Mouse (Mus musculus) intestine, embryonic 16.5 days (tissue): ENCODE measurements at regions not wholly inside any gene's neighbourhood (a gene's known extent, or its start where the extent isn't known, plus 50 kb on each side); places are given as distances from the start of the nearest gene placed in this dataset.

Source experiments
- ATAC-seq: fragments of 200-750 bp; cut with Nextera tagmentation; 2 replicates; pipeline ENCODE4 v1.8.0; 2017; ENCODE audit warnings: moderate TSS enrichment, moderate library complexity
- H3K27ac ChIP-seq: fragments of 300-500 bp; sonication (generic); 2 replicates; pipeline ENCODE4 v1.5.1; 2014; ENCODE audit warnings: mild to moderate bottlenecking, low read length
- H3K27me3 ChIP-seq: fragments of 300-500 bp; sonication (generic); replicated peaks from 2 replicates; pipeline ENCODE4 v1.6.1; 2014; ENCODE audit warnings: low read length, control low read depth, mixed read lengths; ENCODE audit not compliant: control insufficient read depth, insufficient read depth
- H3K36me3 ChIP-seq: fragments of 300-500 bp; sonication (generic); 2 replicates; pipeline ENCODE4 v1.6.1; 2014; ENCODE audit warnings: low read length, control low read depth; ENCODE audit not compliant: control insufficient read depth, insufficient read depth
- H3K4me1 ChIP-seq: fragments of 300-500 bp; sonication (generic); 2 replicates; pipeline ENCODE4 v1.6.1; 2014; ENCODE audit warnings: low read length, control low read depth, mixed read lengths; ENCODE audit not compliant: control insufficient read depth, insufficient read depth
- H3K4me2 ChIP-seq: fragments of 300-500 bp; sonication (generic); 2 replicates; pipeline ENCODE4 v1.6.1; 2014; ENCODE audit warnings: low read depth, low read length, control low read depth
- H3K4me3 ChIP-seq: fragments of 300-500 bp; sonication (generic); 2 replicates; pipeline ENCODE4 v1.5.1; 2014; ENCODE audit warnings: mild to moderate bottlenecking, low read length
- H3K9ac ChIP-seq: fragments of 300-500 bp; sonication (generic); 2 replicates; pipeline ENCODE4 v1.6.1; 2014; ENCODE audit warnings: low read depth, low read length
- H3K9me3 ChIP-seq: fragments of 300-500 bp; sonication (generic); 2 replicates; pipeline ENCODE4 v1.6.1; 2016; ENCODE audit warnings: low read length, control low read depth; ENCODE audit not compliant: control insufficient read depth
- WGBS: fragments of 180-500 bp; shearing (Covaris S2); extraction: QIAGEN DNeasy Blood & Tissue Kit; methylation state at CpG from one replicate; pipeline ENCODE4 v1.1.7; 2014; 5-methylcytosine and 5-hydroxymethylcytosine counted together

GRCm38 (mm10) chr1:45041815-45042214 lies 269.5 kb upstream of the Col3a1 start:
- ATAC-seq: no peak
- Histone ChIP-seq H3K4me3 (no peak overlapping the region), H3K9ac (no peak overlapping the region), H3K4me2 (no peak overlapping the region), H3K4me1 (no peaks in the 10 kb centered on the region), H3K27me3 (no peaks in the 10 kb centered on the region), H3K27ac (no peak overlapping the region), H3K36me3 (no peaks in the 10 kb centered on the region), H3K9me3 (no peaks in the 10 kb centered on the region)

DNA sequence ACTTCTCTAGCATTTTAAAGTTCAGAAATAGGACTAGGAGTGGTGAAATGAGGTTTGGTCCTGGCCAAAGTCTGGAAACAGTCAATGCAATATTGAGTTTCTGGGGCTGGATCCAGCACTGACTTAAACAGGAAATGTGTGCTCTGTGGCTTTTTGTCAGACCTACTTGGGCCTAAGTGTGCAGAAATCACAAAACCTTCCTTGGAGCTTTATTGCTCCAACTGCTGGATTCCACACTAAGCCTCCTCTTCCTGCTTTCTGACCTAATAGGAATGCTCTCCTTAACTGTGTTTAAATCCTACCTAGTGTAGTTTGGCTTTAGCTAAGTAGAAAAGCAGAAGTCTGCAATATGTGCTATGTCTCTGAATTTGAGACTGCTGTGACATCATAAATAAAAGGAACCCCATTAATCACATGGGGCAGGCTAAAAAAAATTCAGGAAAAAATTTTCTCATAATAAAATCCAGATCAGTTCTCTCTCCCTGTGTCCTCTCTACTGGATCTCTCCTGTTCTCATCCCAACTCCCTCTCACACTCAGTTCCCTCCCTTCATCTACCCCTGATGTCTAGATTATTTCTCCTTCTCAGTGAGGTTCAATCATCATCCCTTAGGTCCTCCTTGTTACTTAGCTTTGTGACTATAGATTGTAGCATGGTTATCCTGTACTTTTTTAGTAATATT lies 268.0 kb upstream of the Col3a1 start:
- Histone ChIP-seq H3K4me1 (no peaks in the 10 kb centered on the region), H3K4me3 (no peak overlapping the region), H3K27me3 (no peaks in the 10 kb centered on the region), H3K36me3 (no peaks in the 10 kb centered on the region), H3K4me2 (no peak overlapping the region), H3K9ac (no peak overlapping the region), H3K9me3 (no peaks in the 10 kb centered on the region), H3K27ac (no peak overlapping the region)
- peak; percentile 64 for ATAC-seq

DNA sequence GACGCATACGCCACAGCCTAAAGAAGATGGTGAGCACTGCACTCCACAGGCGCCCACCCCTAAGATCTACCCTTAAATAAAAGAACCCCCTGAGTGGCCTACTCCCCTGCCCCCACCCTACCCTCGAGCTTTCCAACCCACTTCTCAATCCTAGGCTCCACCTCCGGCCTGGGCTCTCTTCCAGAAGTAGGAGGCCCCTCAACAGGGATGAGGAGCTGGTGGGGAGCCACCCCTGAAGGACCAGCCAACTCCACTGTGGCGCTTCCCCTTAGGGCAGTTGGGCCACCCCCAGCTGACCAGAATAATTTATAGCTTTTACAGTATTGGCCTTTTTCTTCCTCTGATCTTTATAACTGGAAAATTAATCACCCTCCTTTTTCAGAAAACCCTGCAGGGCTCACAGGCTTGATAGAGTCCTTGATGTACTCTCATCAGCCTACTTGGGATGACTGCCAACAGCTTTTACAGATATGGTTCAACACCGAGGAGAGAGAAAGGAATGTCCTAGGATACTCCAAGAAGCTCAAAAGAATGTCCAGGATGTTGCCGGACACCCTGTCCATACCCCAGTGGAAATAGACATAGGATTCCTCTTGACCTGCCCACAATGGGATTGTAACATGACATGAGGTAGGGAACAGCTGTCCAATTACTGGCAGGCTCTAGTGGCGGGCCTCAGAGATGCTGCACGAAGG lies 220.3 kb upstream of the Col3a1 start:
- 79% methylated on average over 10 of the region's 10 CpGs for WGBS
- Histone ChIP-seq H3K9ac (no peak overlapping the region), H3K36me3 (no peaks in the 10 kb centered on the region), H3K4me1 (no peaks in the 10 kb centered on the region), H3K27me3 (no peaks in the 10 kb centered on the region), H3K4me2 (no peak overlapping the region), H3K4me3 (no peak overlapping the region), H3K27ac (no peak overlapping the region), H3K9me3 (no peaks in the 10 kb centered on the region)
- ATAC-seq: no peak

- no peaks in the 10 kb centered on the region for H3K4me1 ChIP-seq
- H3K4me2 ChIP-seq: no peak overlapping the region
- H3K27me3 ChIP-seq: no peaks in the 10 kb centered on the region
- H3K27ac ChIP-seq: no peak overlapping the region
- no peak for ATAC-seq
- H3K9me3 ChIP-seq: no peaks in the 10 kb centered on the region
- H3K4me3 ChIP-seq: no peak overlapping the region
- no peak overlapping the region for H3K9ac ChIP-seq
- no peaks in the 10 kb centered on the region for H3K36me3 ChIP-seq
Measured at GRCm38 (mm10) chr1:45100966-45101365, 210.4 kb upstream of the Col3a1 start.

DNA sequence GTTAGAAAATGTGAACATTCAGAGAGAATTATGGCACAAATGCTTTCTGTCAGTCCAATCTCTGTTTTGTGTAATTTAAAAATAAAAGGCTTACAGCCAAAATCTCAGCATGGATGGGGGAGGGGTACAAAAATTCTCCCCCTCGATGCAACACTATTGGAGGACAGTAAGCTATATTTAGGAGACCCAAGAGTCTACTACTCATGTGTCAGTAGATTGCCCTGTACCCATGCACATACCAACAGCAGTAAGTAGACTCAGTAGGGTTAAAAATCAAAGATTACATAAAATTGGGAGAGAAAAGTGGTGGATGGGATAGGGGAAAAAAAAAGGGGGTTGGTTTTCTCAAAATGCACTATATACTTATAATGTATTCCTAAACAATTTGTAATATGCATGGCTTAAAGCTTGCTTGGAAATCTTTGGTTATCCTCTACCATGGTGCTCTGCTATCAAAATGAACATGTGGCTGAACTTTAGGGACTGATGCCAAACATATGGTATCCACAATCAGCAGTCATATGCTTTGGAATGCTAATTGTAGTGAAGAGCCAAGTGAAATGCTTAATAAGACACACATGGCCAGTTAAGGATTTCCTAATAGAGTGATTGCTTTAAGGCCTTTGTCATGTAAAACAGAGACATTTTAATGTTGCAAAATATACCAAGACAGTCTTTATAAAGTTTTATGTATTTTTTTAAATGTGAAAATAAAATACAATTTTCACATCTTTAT lies 194.8 kb upstream of the Col3a1 start:
- H3K4me3 ChIP-seq: no peak overlapping the region
- no peak overlapping the region for H3K9ac ChIP-seq
- no peaks in the 10 kb centered on the region for H3K27me3 ChIP-seq
- 59% methylated on average over 1 of the region's 1 CpGs for WGBS
- H3K4me2 ChIP-seq: no peak overlapping the region
- ATAC-seq: peak; percentile 38; the same call in 1 of the 2 replicates
- no peak overlapping the region for H3K27ac ChIP-seq
- H3K36me3 ChIP-seq: no peaks in the 10 kb centered on the region
- H3K4me1 ChIP-seq: no peaks in the 10 kb centered on the region
- H3K9me3 ChIP-seq: no peaks in the 10 kb centered on the region

GRCm38 (mm10) chr1:45135152-45135714 lies 176.1 kb upstream of the Col3a1 start:
- 36% methylated on average over 6 of the region's 7 CpGs for WGBS
- Histone ChIP-seq H3K9ac (no peak overlapping the region), H3K4me3 (no peak overlapping the region), H3K27me3 (no peaks in the 10 kb centered on the region), H3K4me2 (no peak overlapping the region), H3K9me3 (no peaks in the 10 kb centered on the region), H3K4me1 (no peaks in the 10 kb centered on the region; the same call in 1 of the 2 replicates), H3K27ac (no peak overlapping the region), H3K36me3 (no peaks in the 10 kb centered on the region)
- ATAC-seq: peak; percentile 67; the same call in 1 of the 2 replicates

DNA sequence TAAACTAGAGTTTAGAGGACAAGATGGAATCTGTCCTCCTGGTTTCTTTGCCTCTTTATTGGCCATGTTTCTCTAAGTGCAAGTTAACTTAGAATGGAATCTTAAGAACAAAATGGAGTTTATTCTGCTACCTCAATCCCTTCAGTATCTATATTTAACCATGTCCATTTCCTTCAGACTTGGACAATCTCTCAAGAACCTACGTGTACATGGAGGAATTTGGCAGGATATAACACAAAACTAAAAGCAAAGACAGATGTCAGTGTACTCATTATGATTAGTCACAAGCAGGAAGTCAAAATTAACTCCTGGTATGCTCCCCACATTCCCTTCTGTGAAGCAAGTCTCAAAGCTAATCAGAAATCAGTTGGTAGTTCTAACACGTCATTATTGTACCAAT lies 164.3 kb upstream of the Col3a1 start:
- H3K27me3 ChIP-seq: no peaks in the 10 kb centered on the region
- H3K9me3 ChIP-seq: no peaks in the 10 kb centered on the region
- H3K27ac ChIP-seq: no peak overlapping the region
- H3K9ac ChIP-seq: no peak overlapping the region
- ATAC-seq: no peak
- no peaks in the 10 kb centered on the region for H3K4me1 ChIP-seq
- H3K36me3 ChIP-seq: no peaks in the 10 kb centered on the region
- 61% methylated on average over 2 of the region's 2 CpGs for WGBS
- H3K4me3 ChIP-seq: no peak overlapping the region
- H3K4me2 ChIP-seq: no peak overlapping the region

DNA sequence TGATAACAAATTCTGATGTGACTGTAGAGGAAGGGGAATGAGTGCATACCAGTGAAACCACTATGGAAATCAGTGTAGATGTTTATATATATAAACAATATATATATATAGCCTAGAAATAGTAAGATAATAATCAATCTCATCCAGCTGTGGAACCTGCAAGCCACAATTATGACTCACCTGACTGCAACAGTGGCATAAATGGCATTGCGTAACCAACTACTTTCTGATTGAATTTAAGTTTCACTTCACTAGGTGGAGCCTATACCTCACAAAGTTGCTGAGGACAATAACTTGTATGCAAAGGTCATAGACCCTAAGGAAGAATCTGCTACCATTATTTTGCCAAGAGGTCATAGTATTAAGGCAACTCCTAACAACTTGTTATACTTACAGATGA lies 129.7 kb upstream of the Col3a1 start:
- H3K27ac ChIP-seq: no peak overlapping the region
- H3K9me3 ChIP-seq: no peaks in the 10 kb centered on the region
- H3K4me2 ChIP-seq: no peak overlapping the region
- 98% methylated on average over 1 of the region's 1 CpGs for WGBS
- no peaks in the 10 kb centered on the region for H3K4me1 ChIP-seq
- no peaks in the 10 kb centered on the region for H3K27me3 ChIP-seq
- no peak for ATAC-seq
- H3K9ac ChIP-seq: no peak overlapping the region
- no peak overlapping the region for H3K4me3 ChIP-seq
- no peaks in the 10 kb centered on the region for H3K36me3 ChIP-seq

- Histone ChIP-seq H3K9me3 (no peaks in the 10 kb centered on the region), H3K27me3 (no peaks in the 10 kb centered on the region), H3K4me2 (no peak overlapping the region), H3K9ac (no peak overlapping the region), H3K4me3 (no peak overlapping the region), H3K27ac (no peak overlapping the region), H3K36me3 (no peaks in the 10 kb centered on the region), H3K4me1 (no peaks in the 10 kb centered on the region)
- no peak for ATAC-seq
Measured at GRCm38 (mm10) chr1:45185341-45185740, 126.0 kb upstream of the Col3a1 start.
